Mouse (Mus musculus): Measurements from ENCODE around the gene Pkp2.
A peak's percentile ranks its signal among the peaks of the same experiment; 100 is the strongest.

Gene Pkp2

DNA sequence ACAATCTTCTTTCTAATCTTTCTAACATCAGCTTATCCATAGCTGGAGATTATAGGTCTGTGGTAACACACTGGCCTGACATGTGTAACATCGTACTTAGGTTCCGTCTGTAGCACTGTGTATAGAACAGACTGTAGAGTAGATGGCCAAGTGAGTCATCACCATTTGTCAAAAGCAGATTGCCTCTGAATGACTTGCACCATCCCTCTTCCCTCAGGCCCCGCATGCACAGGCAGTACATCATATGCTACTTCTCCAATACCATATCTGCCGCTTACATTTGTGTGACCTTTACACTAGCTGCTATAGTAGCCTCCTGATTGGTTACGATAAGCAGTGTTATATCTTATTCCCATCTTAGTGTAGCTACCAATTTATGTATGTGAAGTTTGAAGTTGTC is 47.8 kb downstream of the Pkp2 start:
- no peak for DNase-seq (ENCODE audit: low read depth, low spot score)

DNA sequence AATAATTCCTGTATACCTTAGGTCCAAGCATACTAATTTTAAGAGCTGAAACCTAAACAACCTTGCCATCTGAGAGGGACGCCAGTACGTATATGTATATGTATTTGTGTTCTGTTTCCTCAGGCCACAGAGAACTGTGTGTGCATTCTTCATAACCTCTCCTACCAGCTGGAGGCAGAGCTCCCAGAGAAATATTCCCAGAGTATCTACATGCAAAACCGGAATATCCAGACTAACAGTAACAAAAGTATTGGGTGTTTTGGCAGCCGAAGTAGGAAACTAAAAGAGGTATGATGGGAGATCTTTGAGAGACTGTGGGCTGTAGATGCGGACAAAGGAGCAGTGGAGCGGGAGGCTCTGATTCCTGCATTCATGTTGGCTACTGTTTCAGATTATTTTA is 48.4 kb downstream of the Pkp2 start:
- no peak for DNase-seq (ENCODE audit: low read depth, low spot score)

DNA sequence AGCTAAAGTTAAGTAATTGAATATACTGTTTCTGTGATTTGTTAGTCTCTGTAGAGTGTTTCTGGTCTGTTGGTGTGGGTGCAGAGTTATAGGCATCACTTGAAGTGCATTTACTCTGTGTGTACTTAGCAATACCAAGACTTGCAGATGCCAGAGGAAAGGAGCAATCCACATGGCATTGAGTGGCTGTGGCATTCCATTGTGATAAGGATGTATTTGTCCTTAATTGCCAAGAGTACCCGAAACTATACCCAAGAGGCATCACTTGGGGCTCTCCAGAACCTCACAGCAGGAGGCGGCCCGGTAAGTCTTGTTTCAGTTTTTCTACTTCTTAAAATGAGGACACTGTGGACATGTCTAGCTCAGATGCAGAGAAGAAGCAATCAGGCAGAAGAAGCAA is 49.3 kb downstream of the Pkp2 start:
- DNase-seq (ENCODE audit: low read depth, low spot score): no peak

DNA sequence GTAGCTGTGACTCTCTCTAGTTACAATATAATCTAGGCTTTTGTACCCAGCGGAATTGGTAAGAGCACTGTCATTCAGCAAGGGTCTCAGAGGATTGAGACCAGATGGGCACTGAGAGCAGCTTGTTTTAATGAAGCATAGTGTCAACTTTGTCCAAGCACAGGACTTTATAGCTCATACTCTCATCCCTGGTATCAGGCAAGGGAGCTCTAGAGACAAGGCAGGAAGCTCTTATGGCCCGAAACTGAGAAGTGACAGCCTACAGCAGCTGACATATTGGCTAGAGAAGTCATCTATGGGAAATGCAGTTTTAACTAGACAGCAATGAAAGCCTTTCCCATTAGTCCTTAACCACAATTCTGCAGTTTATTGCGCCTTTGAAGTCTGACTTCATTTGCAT is 59.9 kb downstream of the Pkp2 start:
- DNase-seq (ENCODE audit: low read depth, low spot score): no peak

DNA sequence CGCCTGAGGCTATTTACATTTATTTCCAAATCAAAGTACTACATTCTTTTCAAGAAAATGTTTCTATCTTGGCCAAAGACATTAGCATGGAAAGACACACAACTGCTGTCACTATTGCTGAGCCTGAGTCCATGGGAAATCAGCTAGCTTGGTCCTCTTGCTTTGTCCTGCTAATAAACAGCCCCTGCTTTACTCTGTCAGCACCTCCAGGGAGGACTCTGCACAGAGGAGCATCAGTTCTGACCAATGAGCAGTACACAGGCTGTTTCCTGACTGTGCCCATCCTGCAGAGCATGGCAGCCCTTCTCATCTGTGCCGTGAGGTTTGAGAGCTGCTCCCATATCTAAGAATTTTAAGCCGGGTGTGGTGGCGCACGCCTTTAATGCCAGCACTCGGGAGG is 60.6 kb downstream of the Pkp2 start:
- no peak for DNase-seq (ENCODE audit: low read depth, low spot score)

DNA sequence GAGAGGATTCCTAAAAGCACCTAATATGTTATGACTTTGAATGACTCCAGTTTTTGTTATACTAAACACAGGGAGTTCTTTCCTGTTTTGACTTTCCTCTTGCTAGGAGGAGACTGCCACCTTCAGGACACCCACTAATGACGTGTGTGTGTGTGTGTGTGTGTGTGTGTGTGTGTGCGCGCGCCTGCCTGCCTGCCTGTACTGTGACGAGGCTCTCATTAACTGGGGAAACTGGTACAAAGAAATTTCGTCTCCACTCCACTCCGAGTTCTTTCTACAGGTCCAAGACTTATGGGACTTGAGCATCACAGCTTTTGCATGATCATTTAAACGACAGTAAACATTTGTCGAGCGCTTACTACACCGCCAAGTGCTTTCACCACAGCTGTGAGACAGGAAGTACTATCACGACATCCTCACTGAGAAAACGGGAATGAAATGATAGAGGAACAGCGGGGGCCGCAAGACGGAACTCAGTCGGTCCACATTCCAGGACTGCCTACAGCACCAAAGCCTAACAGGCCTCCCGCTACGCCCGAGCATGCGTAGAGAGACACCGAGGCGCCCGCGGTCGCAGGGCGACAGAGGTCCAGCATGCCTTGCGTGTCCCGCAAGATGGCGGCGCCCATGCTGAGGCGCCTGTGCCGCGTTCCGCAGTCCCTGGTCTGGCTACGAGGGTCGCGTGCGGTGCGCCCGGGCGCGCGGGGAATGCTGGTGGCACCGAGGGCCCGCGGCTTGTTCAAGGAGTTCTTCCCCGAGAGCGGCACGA is 89.4 kb downstream of the Pkp2 start, which contains the start of gene Yars2:
Yars2 (plus strand) TSS at position 597 of the 769 bp plus-strand sequence.
- DNase-seq (ENCODE audit: low read depth, low spot score): peak; percentile 95

DNA sequence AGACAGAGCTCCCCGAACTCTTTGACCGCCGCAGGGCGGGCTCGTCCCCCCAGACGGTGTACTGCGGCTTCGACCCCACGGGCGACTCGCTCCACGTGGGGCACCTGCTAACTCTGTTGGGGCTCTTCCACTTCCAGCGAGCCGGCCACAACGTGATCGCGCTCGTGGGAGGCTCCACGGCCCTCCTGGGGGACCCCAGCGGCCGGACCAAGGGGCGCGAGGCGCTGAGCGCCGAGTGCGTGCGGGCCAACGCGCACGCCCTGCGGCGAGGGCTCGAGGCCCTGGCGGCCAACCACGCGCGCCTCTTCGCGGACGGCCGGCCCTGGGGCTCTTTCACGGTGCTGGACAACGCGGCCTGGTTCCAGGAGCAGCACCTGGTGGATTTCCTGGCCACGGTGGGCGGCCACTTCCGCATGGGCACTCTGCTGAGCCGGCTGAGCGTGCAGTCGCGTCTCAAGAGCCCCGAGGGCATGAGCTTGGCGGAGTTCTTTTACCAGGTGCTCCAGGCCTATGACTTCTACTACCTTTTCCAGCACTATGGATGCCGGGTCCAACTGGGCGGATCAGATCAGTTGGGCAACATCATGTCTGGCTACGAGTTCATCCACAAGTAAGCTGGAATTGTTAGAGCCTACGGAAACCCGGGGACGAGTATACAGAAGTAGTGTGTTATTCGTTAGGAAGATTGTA is 90.2 kb downstream of the Pkp2 start:
- DNase-seq (ENCODE audit: low read depth, low spot score): peak; percentile 49

DNA sequence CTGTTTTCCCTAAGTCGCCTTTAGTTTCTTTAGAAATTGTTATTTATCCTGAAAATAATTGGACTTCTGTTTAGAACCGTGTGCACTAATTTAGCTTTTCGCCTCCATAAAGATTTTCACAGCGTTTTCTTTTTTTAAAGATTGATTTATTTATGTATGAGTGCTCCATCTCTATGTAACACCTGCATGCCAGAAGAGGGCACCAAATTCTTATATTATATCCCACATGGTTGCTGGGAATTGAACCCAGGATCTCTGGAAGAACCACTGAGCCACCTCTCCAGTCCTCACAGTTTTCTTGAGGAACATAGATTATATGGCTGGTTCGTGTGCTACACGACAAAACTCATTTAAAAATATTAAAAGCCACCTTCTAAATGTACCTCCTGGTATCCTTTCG is 90.8 kb downstream of the Pkp2 start:
- peak; percentile 16 for DNase-seq (ENCODE audit: low read depth, low spot score)

DNA sequence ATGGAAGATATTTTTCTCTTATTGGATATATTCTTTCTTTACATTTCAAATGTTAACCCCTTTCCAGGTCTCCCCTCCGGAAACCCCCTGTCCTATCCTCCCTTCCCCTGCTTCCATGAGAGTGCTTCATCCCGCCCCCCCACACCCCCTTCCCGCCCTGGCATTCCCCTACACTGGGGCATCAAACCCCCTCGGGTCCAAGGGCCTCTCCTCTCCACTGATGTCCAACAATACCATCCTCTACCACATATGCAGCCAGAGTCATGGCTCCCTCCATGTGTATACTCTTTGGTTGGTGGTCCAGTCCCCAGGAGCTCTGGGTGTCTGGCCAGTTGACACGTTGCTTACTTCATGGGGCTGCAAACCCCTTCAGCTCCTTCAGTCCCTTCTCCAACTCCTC is 98.2 kb downstream of the Pkp2 start:
- DNase-seq (ENCODE audit: low read depth, low spot score): no peak

Data from CD4-positive, CD25-positive, alpha-beta regulatory T cell, adult 2 months (primary cell).